Mouse (Mus musculus): ENCODE measurements around the gene Olfr15.
A peak's percentile ranks its signal among the peaks of the same experiment; 100 is the strongest.
"Not testable (repeated sequence)": the region's sequence is repeated elsewhere in the genome, so short reads cannot be mapped to it uniquely, and the experiment has no call there.

Gene Olfr15

GRCm38 (mm10) chr16:3830588-3831109 is at the start of gene Olfr15:
Gene Olfr15, plus strand, starts transcription at chr16:3830878.
- no peak for TF ChIP-seq NANOG (IDR thresholded peaks at IDR 0.05; ENCODE audit: borderline replicate concordance, low read length)
- 0 out of 2 replicates have a peak, but pooled peaks have one; percentile 8 for TF ChIP-seq CTCF (conservative IDR thresholded peaks at IDR 0.05; ENCODE audit: low read length)
- Histone ChIP-seq H3K27me3 (ENCODE audit: insufficient read depth, low read length) (no peaks in the 10 kb centered on the region), H3K36me3 (ENCODE audit: insufficient read depth, low read length) (no peaks in the 10 kb centered on the region), H3K4me3 (replicated peaks; ENCODE audit: low read length) (no peak within 1 kb of the TSS), H3K9me3 (ENCODE audit: low read length) (peaks cover 5% of the 10 kb centered on the region; the same call in 1 of the 2 replicates), H3K4me1 (replicated peaks; ENCODE audit: low read depth, low read length) (no peaks in the 10 kb centered on the region)

GRCm38 (mm10) chr16:3781237-3781636 is 49.4 kb upstream of the Olfr15 start:
- H3K4me1 ChIP-seq (replicated peaks; ENCODE audit: low read depth, low read length): peaks cover 33% of the 10 kb centered on the region
- no peaks in the 10 kb centered on the region for H3K27me3 ChIP-seq (ENCODE audit: insufficient read depth, low read length)
- H3K9me3 ChIP-seq (ENCODE audit: low read length): no peaks in the 10 kb centered on the region
- no peaks in the 10 kb centered on the region for H3K36me3 ChIP-seq (ENCODE audit: insufficient read depth, low read length)
- no peak for TF ChIP-seq NANOG (IDR thresholded peaks at IDR 0.05; ENCODE audit: borderline replicate concordance, low read length)
- no peak for TF ChIP-seq POU5F1 (IDR thresholded peaks at IDR 0.05; ENCODE audit: borderline replicate concordance, low read length)
- no peak for TF ChIP-seq CTCF (conservative IDR thresholded peaks at IDR 0.05; ENCODE audit: low read length)
- H3K4me3 ChIP-seq (replicated peaks; ENCODE audit: low read length): no peak overlapping the region

- Histone ChIP-seq H3K36me3 (ENCODE audit: insufficient read depth, low read length) (no peaks in the 10 kb centered on the region), H3K9me3 (ENCODE audit: low read length) (no peaks in the 10 kb centered on the region), H3K4me1 (replicated peaks; ENCODE audit: low read depth, low read length) (peaks cover 10% of the 10 kb centered on the region), H3K27me3 (ENCODE audit: insufficient read depth, low read length) (no peaks in the 10 kb centered on the region), H3K4me3 (replicated peaks; ENCODE audit: low read length) (no peak overlapping the region)
- TF ChIP-seq CTCF (conservative IDR thresholded peaks at IDR 0.05; ENCODE audit: low read length): no peak
- TF ChIP-seq POU5F1 (IDR thresholded peaks at IDR 0.05; ENCODE audit: borderline replicate concordance, low read length): no peak
- TF ChIP-seq NANOG (IDR thresholded peaks at IDR 0.05; ENCODE audit: borderline replicate concordance, low read length): no peak
Measured at GRCm38 (mm10) chr16:3788394-3788793, 42.3 kb upstream of the Olfr15 start.

GRCm38 (mm10) chr16:3808176-3808575 is 22.5 kb upstream of the Olfr15 start:
- no peaks in the 10 kb centered on the region for H3K4me1 ChIP-seq (replicated peaks; ENCODE audit: low read depth, low read length)
- TF ChIP-seq CTCF (conservative IDR thresholded peaks at IDR 0.05; ENCODE audit: low read length) (no peak), NANOG (IDR thresholded peaks at IDR 0.05; ENCODE audit: borderline replicate concordance, low read length) (no peak), POU5F1 (IDR thresholded peaks at IDR 0.05; ENCODE audit: borderline replicate concordance, low read length) (no peak)
- no peaks in the 10 kb centered on the region for H3K27me3 ChIP-seq (ENCODE audit: insufficient read depth, low read length)
- no peaks in the 10 kb centered on the region for H3K36me3 ChIP-seq (ENCODE audit: insufficient read depth, low read length)
- peaks cover 48% of the 10 kb centered on the region for H3K9me3 ChIP-seq (ENCODE audit: low read length)
- no peak overlapping the region for H3K4me3 ChIP-seq (replicated peaks; ENCODE audit: low read length)

- not testable (repeated sequence) for H3K36me3 ChIP-seq (ENCODE audit: insufficient read depth, low read length); H3K27me3 ChIP-seq (ENCODE audit: insufficient read depth, low read length); H3K4me1 ChIP-seq (replicated peaks; ENCODE audit: low read depth, low read length); H3K4me3 ChIP-seq (replicated peaks; ENCODE audit: low read length)
- H3K9me3 ChIP-seq (ENCODE audit: low read length): peaks cover 13% of the 10 kb centered on the region; the same call in 1 of the 2 replicates
Measured at GRCm38 (mm10) chr16:3814667-3815066, 16.0 kb upstream of the Olfr15 start.

- TF ChIP-seq NANOG (IDR thresholded peaks at IDR 0.05; ENCODE audit: borderline replicate concordance, low read length) (no peak), POU5F1 (IDR thresholded peaks at IDR 0.05; ENCODE audit: borderline replicate concordance, low read length) (no peak), CTCF (conservative IDR thresholded peaks at IDR 0.05; ENCODE audit: low read length) (no peak)
- no peak overlapping the region for H3K4me3 ChIP-seq (replicated peaks; ENCODE audit: low read length)
- no peaks in the 10 kb centered on the region for H3K36me3 ChIP-seq (ENCODE audit: insufficient read depth, low read length)
- no peaks in the 10 kb centered on the region for H3K27me3 ChIP-seq (ENCODE audit: insufficient read depth, low read length)
- H3K9me3 ChIP-seq (ENCODE audit: low read length): peaks cover 22% of the 10 kb centered on the region
- H3K4me1 ChIP-seq (replicated peaks; ENCODE audit: low read depth, low read length): no peaks in the 10 kb centered on the region
Measured at GRCm38 (mm10) chr16:3820202-3820601, 10.5 kb upstream of the Olfr15 start.

GRCm38 (mm10) chr16:3828021-3828420 is 2.7 kb upstream of the Olfr15 start:
- Histone ChIP-seq H3K4me3 (replicated peaks; ENCODE audit: low read length) (no peak overlapping the region), H3K27me3 (ENCODE audit: insufficient read depth, low read length) (no peaks in the 10 kb centered on the region), H3K9me3 (ENCODE audit: low read length) (peaks cover 16% of the 10 kb centered on the region), H3K36me3 (ENCODE audit: insufficient read depth, low read length) (no peaks in the 10 kb centered on the region), H3K4me1 (replicated peaks; ENCODE audit: low read depth, low read length) (no peaks in the 10 kb centered on the region)
- TF ChIP-seq NANOG (IDR thresholded peaks at IDR 0.05; ENCODE audit: borderline replicate concordance, low read length) (no peak), CTCF (conservative IDR thresholded peaks at IDR 0.05; ENCODE audit: low read length) (no peak), POU5F1 (IDR thresholded peaks at IDR 0.05; ENCODE audit: borderline replicate concordance, low read length) (no peak)

- H3K4me3 ChIP-seq (replicated peaks; ENCODE audit: low read length): no peak overlapping the region
- peaks cover 8% of the 10 kb centered on the region; the same call in 1 of the 2 replicates for H3K9me3 ChIP-seq (ENCODE audit: low read length)
- H3K27me3 ChIP-seq (ENCODE audit: insufficient read depth, low read length): no peaks in the 10 kb centered on the region
- H3K4me1 ChIP-seq (replicated peaks; ENCODE audit: low read depth, low read length): no peaks in the 10 kb centered on the region
- TF ChIP-seq NANOG (IDR thresholded peaks at IDR 0.05; ENCODE audit: borderline replicate concordance, low read length) (no peak), CTCF (conservative IDR thresholded peaks at IDR 0.05; ENCODE audit: low read length) (no peak), POU5F1 (IDR thresholded peaks at IDR 0.05; ENCODE audit: borderline replicate concordance, low read length) (no peak)
- H3K36me3 ChIP-seq (ENCODE audit: insufficient read depth, low read length): no peaks in the 10 kb centered on the region
Measured at GRCm38 (mm10) chr16:3829727-3830126, 951 bp upstream of the Olfr15 start.

- Histone ChIP-seq H3K36me3 (ENCODE audit: insufficient read depth, low read length) (no peaks in the 10 kb centered on the region), H3K4me1 (replicated peaks; ENCODE audit: low read depth, low read length) (peaks cover 9% of the 10 kb centered on the region), H3K27me3 (ENCODE audit: insufficient read depth, low read length) (0 out of 2 replicates have a peak, but pooled peaks cover 6% of the 10 kb centered on the region), H3K4me3 (replicated peaks; ENCODE audit: low read length) (no peak overlapping the region), H3K9me3 (ENCODE audit: low read length) (no peaks in the 10 kb centered on the region)
- TF ChIP-seq POU5F1 (IDR thresholded peaks at IDR 0.05; ENCODE audit: borderline replicate concordance, low read length) (no peak), NANOG (IDR thresholded peaks at IDR 0.05; ENCODE audit: borderline replicate concordance, low read length) (no peak), CTCF (conservative IDR thresholded peaks at IDR 0.05; ENCODE audit: low read length) (no peak)
Measured at GRCm38 (mm10) chr16:3835461-3835860, 4.8 kb downstream of the Olfr15 start.

Measured in E14TG2a.4 (cell line).